In genomic region chr9:63094030-63094429, GRCm38 (mm10) we compare ENCODE assay signal across 30 mouse cellular contexts. TPM values are rescaled to one million over a fixed set of nuclear protein-coding genes. Genes with fewer than 3 reads are reported as not detected.
"Had no signal": no experiment of that assay in that cellular context is flagged by ENCODE, and none has a peak within 500 bp of the region (broad histone marks: within the 10 kb centered on the region; RNA-seq: fewer than 3 reads in every experiment).

No protein-coding gene starts in this region.

- H3K9ac ChIP-seq: heart, embryonic 13.5 days; heart, embryonic 15.5 days; hindbrain, embryonic 13.5 days; hindbrain, embryonic 15.5 days; kidney, embryonic 15.5 days; limb, embryonic 13.5 days; limb, embryonic 15.5 days; liver, embryonic 12.5 days had no signal

- H3K4me2 ChIP-seq: heart, embryonic 11.5 days; heart, embryonic 13.5 days; heart, embryonic 15.5 days; hindbrain, embryonic 13.5 days; hindbrain, embryonic 15.5 days; kidney, embryonic 15.5 days; limb, embryonic 13.5 days; limb, embryonic 15.5 days; liver, embryonic 12.5 days had no signal

- H3K27me3 ChIP-seq: heart, embryonic 13.5 days; heart, embryonic 15.5 days; hindbrain, embryonic 13.5 days; hindbrain, embryonic 15.5 days; kidney, embryonic 15.5 days; limb, embryonic 13.5 days; limb, embryonic 15.5 days had no signal

- H3K27ac ChIP-seq: heart, adult 2 months; heart, embryonic 13.5 days; heart, embryonic 15.5 days; hindbrain, embryonic 13.5 days; hindbrain, embryonic 15.5 days; hindbrain, postnatal 0 days; kidney, embryonic 15.5 days; kidney, postnatal 0 days; limb, embryonic 13.5 days; limb, embryonic 15.5 days; liver, embryonic 12.5 days had no signal

- H3K9me3 ChIP-seq: heart, embryonic 13.5 days; heart, embryonic 15.5 days; hindbrain, embryonic 13.5 days; hindbrain, embryonic 15.5 days; kidney, embryonic 15.5 days; limb, embryonic 13.5 days; limb, embryonic 15.5 days; liver, embryonic 12.5 days had no signal

- ATAC-seq: hindbrain, postnatal 0 days; intestine, embryonic 16.5 days; liver, embryonic 12.5 days had no signal

- H3K4me3 ChIP-seq: heart, adult 2 months; heart, embryonic 13.5 days; heart, embryonic 15.5 days; hindbrain, embryonic 13.5 days; hindbrain, embryonic 15.5 days; kidney, embryonic 15.5 days; limb, embryonic 13.5 days; limb, embryonic 15.5 days; liver, embryonic 12.5 days had no signal

- DNase-seq: gastrocnemius, postnatal 14 days; gastrocnemius, postnatal 36 days; heart, adult 11 months; heart, adult 2 months; heart, postnatal 14 days; heart, postnatal 36 days; kidney, adult 11 months; kidney, adult 2 months; kidney, adult 9 months; kidney, postnatal 14 days; kidney, postnatal 36 days; layer of hippocampus, postnatal 36 days; left cerebral cortex, postnatal 4 days had no signal

- H3K36me3 ChIP-seq: heart, embryonic 13.5 days; heart, embryonic 15.5 days; hindbrain, embryonic 13.5 days; hindbrain, embryonic 15.5 days; kidney, embryonic 15.5 days; limb, embryonic 13.5 days; limb, embryonic 15.5 days; liver, embryonic 12.5 days had no signal

RNA-seq across cellular contexts. Expression of gene Skor1, which starts 54.7 kb away (rescaled TPM):
- total RNA-seq: heart, postnatal 14 days; hematopoietic stem cell, adult 5-6 weeks; liver, adult 2 months had no signal
- polyA plus RNA-seq: heart, embryonic 11.5 days; heart, embryonic 13.5 days; heart, embryonic 15.5 days; heart, postnatal 0 days; intestine, embryonic 14.5 days; intestine, embryonic 16.5 days; kidney, embryonic 15.5 days; kidney, postnatal 0 days; large intestine, adult 2 months; liver, adult 2 months; liver, embryonic 12.5 days had no signal
